Mouse (Mus musculus) monocyte, adult 5-6 weeks (primary cell): ENCODE data around the gene Art3. TPM values are rescaled to one million over a fixed set of nuclear protein-coding genes. Genes with fewer than 3 reads are reported as not detected.

Experiments
- ATAC-seq: fragments of 153-309, 156-312 bp; replicated peaks from 2 replicates; pipeline ENCODE4 v1.8.0; 2017; ENCODE audit warnings: mild to moderate bottlenecking; ENCODE audit not compliant: low TSS enrichment, insufficient number of reproducible peaks, severe bottlenecking, poor library complexity, low FRiP score
- total RNA-seq: library from RNA; stranded (forward); fragments of 200-1000, 200-491, 200-594 nt; gene quantifications from 3 replicates; pipeline ENCODE4 v1.2.3, GENCODE M21; 2017

Gene Art3
- total RNA-seq, 1 experiment from 2014 or later = 1.5 TPM

DNA sequence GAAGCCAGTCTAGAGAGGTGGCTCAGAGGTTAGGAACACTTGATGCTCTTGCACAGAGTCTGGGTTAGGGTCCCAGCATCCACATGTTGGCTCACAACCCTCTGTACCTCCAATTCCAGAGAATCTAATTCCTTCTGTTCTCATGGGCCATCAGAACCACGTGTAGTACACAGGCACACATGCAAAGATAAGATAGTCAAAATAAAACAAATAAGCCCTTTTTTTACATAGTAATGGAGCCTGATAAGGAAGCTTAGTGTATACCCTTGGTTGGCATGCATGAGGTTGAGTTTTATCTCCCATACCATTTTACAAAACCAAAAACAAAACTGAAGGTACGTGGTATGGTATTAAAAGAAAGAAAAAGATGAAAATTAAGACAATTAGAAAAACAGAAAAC lies 125.8 kb downstream of the Art3 start:
- ATAC-seq = no peak

DNA sequence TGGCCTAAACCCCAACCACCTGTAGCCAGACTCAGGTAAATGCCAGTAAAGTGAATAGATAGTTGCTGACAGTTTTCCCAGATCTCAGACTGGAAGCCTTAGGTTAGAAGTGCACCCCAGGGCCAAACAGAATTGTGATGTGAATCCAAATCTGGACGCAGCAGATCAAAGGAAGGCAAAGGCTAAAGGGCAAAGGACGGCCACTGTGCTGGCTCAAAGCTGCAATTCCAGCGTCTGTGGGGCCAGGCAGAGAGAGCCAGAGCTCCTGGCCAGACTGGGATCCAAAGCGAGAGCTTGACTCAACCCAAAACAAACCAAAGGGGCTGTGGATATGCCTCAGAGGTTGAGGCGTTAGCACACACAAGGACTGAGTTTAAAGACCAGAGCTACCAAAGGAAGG lies 127.1 kb downstream of the Art3 start:
- no peak for ATAC-seq

DNA sequence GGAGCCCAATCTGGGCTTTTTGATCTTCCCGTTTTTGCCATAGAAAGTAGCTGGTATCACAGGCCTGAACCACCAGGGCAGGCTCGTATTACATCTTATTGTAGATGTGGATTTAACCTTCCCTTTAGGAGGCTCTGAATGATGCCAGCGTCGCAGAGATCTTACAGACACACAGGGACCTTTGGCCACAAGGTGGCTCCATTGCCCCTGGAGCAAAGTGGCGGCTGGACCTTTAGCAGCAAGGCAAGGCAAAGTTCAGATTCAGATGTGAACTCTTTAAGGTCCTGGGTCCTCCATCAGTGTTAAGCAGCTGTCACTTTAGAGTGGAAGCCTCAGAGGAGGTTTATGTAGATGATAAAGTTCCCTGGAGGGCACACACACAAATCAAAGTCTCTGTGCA lies 129.7 kb downstream of the Art3 start:
- ATAC-seq = no peak

Other genes starting within 250 kb of the Art3 start
- gene G3bp2, start 248.1 kb upstream of the Art3 start, total RNA-seq = 133 to 155 TPM (median 141 TPM) in 3 replicates
- gene Uso1, start 193.9 kb upstream of the Art3 start, total RNA-seq = 16.5 to 45.5 TPM (median 28.5 TPM) in 3 replicates
- gene U90926, start 116.4 kb upstream of the Art3 start, total RNA-seq = 6.3 TPM in 1 of 3 replicates, not detected in the others
- gene Ppef2, start 75.5 kb upstream of the Art3 start, total RNA-seq = 3.7 TPM in 1 of 3 replicates, not detected in the others
- gene Naaa, start 53.7 kb upstream of the Art3 start, total RNA-seq = 46.8 to 114 TPM (median 77.3 TPM) in 3 replicates
- gene Sdad1, start 21.3 kb upstream of the Art3 start, total RNA-seq = 24.6 to 35.1 TPM (median 31.5 TPM) in 3 replicates
- gene Cxcl9, start 3.7 kb upstream of the Art3 start, total RNA-seq = 0.19 TPM in 1 of 3 replicates, not detected in the others
- gene Cxcl10, start 17.1 kb downstream of the Art3 start, total RNA-seq = 0.95 to 3.6 TPM (median 3.5 TPM) in 3 replicates
- gene Nup54, start 103.4 kb downstream of the Art3 start, total RNA-seq = 44.1 to 71.5 TPM (median 50.8 TPM) in 3 replicates
- 75.7 to 83.7 TPM (median 80.4 TPM) in 3 replicates for gene Scarb2, start 175.0 kb downstream of the Art3 start, total RNA-seq
- not detected in 3 replicates for gene Fam47e, start 223.2 kb downstream of the Art3 start, total RNA-seq